Mouse (Mus musculus): ENCODE data around the gene Prg2. TPM values are rescaled to one million over a fixed set of nuclear protein-coding genes. Genes with fewer than 3 reads are reported as not detected.

Gene Prg2
- polyA plus RNA-seq, 1 experiment from 2014 or later = 0.19 TPM

GRCm38 (mm10) chr2:84964111-84964801 lies 16.0 kb upstream of the Prg2 start:
- Histone ChIP-seq H3K9ac (replicated peaks) (no peak overlapping the region), H3K27me3 (no peaks in the 10 kb centered on the region), H3K4me3 (replicated peaks) (no peak overlapping the region), H3K36me3 (no peaks in the 10 kb centered on the region), H3K4me1 (replicated peaks) (peaks cover 16% of the 10 kb centered on the region), H3K27ac (no peak overlapping the region), H3K4me2 (replicated peaks) (no peak overlapping the region), H3K9me3 (no peaks in the 10 kb centered on the region)
- WGBS = 94% methylated on average over 7 of the region's 7 CpGs
- ATAC-seq = no peak

GRCm38 (mm10) chr2:84967318-84967991 lies 12.8 kb upstream of the Prg2 start:
- Histone ChIP-seq H3K36me3 (no peaks in the 10 kb centered on the region), H3K4me3 (replicated peaks) (no peak overlapping the region), H3K4me2 (replicated peaks) (no peak overlapping the region), H3K27ac (no peak overlapping the region), H3K4me1 (replicated peaks) (peaks cover 13% of the 10 kb centered on the region), H3K27me3 (no peaks in the 10 kb centered on the region), H3K9ac (replicated peaks) (no peak overlapping the region), H3K9me3 (no peaks in the 10 kb centered on the region)
- ATAC-seq = no peak
- 91% methylated on average over 5 of the region's 5 CpGs for WGBS

- H3K4me1 ChIP-seq (replicated peaks) = no peaks in the 10 kb centered on the region
- ATAC-seq = no peak
- no peak overlapping the region for H3K4me3 ChIP-seq (replicated peaks)
- no peaks in the 10 kb centered on the region for H3K27me3 ChIP-seq
- H3K4me2 ChIP-seq (replicated peaks) = no peak overlapping the region
- H3K9ac ChIP-seq (replicated peaks) = no peak overlapping the region
- H3K9me3 ChIP-seq = no peaks in the 10 kb centered on the region
- 97% methylated on average over 2 of the region's 2 CpGs for WGBS
- no peak overlapping the region for H3K27ac ChIP-seq
- H3K36me3 ChIP-seq = no peaks in the 10 kb centered on the region
Measured at GRCm38 (mm10) chr2:84975580-84975979, 4.7 kb upstream of the Prg2 start.

- Histone ChIP-seq H3K4me3 (replicated peaks) (no peak within 1 kb of the TSS), H3K27ac (no peak within 1 kb of the TSS), H3K9ac (replicated peaks) (no peak within 1 kb of the TSS), H3K4me2 (replicated peaks) (no peak within 1 kb of the TSS), H3K27me3 (no peaks in the 10 kb centered on the region), H3K36me3 (no peaks in the 10 kb centered on the region), H3K4me1 (replicated peaks) (no peaks in the 10 kb centered on the region), H3K9me3 (no peaks in the 10 kb centered on the region)
- 77% methylated on average over 1 of the region's 1 CpGs for WGBS
- no peak for ATAC-seq
Measured at GRCm38 (mm10) chr2:84987930-84988329, 7.7 kb downstream of the Prg2 start, which contains the start of gene Prg3. Prg3 (plus strand) TSS chr2:84988215.

- H3K4me3 ChIP-seq (replicated peaks) = no peak overlapping the region
- H3K9me3 ChIP-seq = no peaks in the 10 kb centered on the region
- no peaks in the 10 kb centered on the region for H3K36me3 ChIP-seq
- no peaks in the 10 kb centered on the region for H3K4me1 ChIP-seq (replicated peaks)
- no peak overlapping the region for H3K9ac ChIP-seq (replicated peaks)
- no peak overlapping the region for H3K27ac ChIP-seq
- ATAC-seq = no peak
- WGBS = 94% methylated on average over 2 of the region's 2 CpGs
- no peaks in the 10 kb centered on the region for H3K27me3 ChIP-seq
- H3K4me2 ChIP-seq (replicated peaks) = no peak overlapping the region
Measured at GRCm38 (mm10) chr2:84996376-84996775, 16.1 kb downstream of the Prg2 start.

GRCm38 (mm10) chr2:84999486-85000181 lies 19.4 kb downstream of the Prg2 start:
- Histone ChIP-seq H3K36me3 (no peaks in the 10 kb centered on the region), H3K27ac (no peak overlapping the region), H3K4me3 (replicated peaks) (no peak overlapping the region), H3K27me3 (no peaks in the 10 kb centered on the region), H3K4me2 (replicated peaks) (no peak overlapping the region), H3K9me3 (no peaks in the 10 kb centered on the region), H3K4me1 (replicated peaks) (no peaks in the 10 kb centered on the region), H3K9ac (replicated peaks) (no peak overlapping the region)
- no peak for ATAC-seq
- 76% methylated on average over 3 of the region's 3 CpGs for WGBS

GRCm38 (mm10) chr2:85001497-85001896 lies 21.2 kb downstream of the Prg2 start:
- no peak overlapping the region for H3K27ac ChIP-seq
- H3K9me3 ChIP-seq = no peaks in the 10 kb centered on the region
- H3K27me3 ChIP-seq = no peaks in the 10 kb centered on the region
- no peaks in the 10 kb centered on the region for H3K36me3 ChIP-seq
- no peak overlapping the region for H3K4me3 ChIP-seq (replicated peaks)
- H3K9ac ChIP-seq (replicated peaks) = no peak overlapping the region
- no peaks in the 10 kb centered on the region for H3K4me1 ChIP-seq (replicated peaks)
- ATAC-seq = no peak
- WGBS = 74% methylated on average over 13 of the region's 13 CpGs
- no peak overlapping the region for H3K4me2 ChIP-seq (replicated peaks)

GRCm38 (mm10) chr2:85002575-85002974 lies 22.3 kb downstream of the Prg2 start:
- no peaks in the 10 kb centered on the region for H3K27me3 ChIP-seq
- no peaks in the 10 kb centered on the region for H3K9me3 ChIP-seq
- no peak overlapping the region for H3K4me2 ChIP-seq (replicated peaks)
- H3K4me3 ChIP-seq (replicated peaks) = no peak overlapping the region
- H3K9ac ChIP-seq (replicated peaks) = no peak overlapping the region
- ATAC-seq = no peak
- H3K36me3 ChIP-seq = no peaks in the 10 kb centered on the region
- no peak overlapping the region for H3K27ac ChIP-seq
- WGBS = 88% methylated on average over 7 of the region's 8 CpGs
- H3K4me1 ChIP-seq (replicated peaks) = no peaks in the 10 kb centered on the region

GRCm38 (mm10) chr2:85004341-85004740 lies 24.1 kb downstream of the Prg2 start:
- no peaks in the 10 kb centered on the region for H3K36me3 ChIP-seq
- no peak overlapping the region for H3K27ac ChIP-seq
- no peak for ATAC-seq
- no peaks in the 10 kb centered on the region for H3K27me3 ChIP-seq
- no peaks in the 10 kb centered on the region for H3K4me1 ChIP-seq (replicated peaks)
- H3K4me2 ChIP-seq (replicated peaks) = no peak overlapping the region
- no peak overlapping the region for H3K9ac ChIP-seq (replicated peaks)
- H3K9me3 ChIP-seq = no peaks in the 10 kb centered on the region
- H3K4me3 ChIP-seq (replicated peaks) = no peak overlapping the region
- 90% methylated on average over 4 of the region's 4 CpGs for WGBS

- no peak overlapping the region for H3K27ac ChIP-seq
- H3K4me3 ChIP-seq (replicated peaks) = no peak overlapping the region
- no peaks in the 10 kb centered on the region for H3K27me3 ChIP-seq
- no peak overlapping the region for H3K9ac ChIP-seq (replicated peaks)
- WGBS = 84% methylated on average over 7 of the region's 7 CpGs
- no peak for ATAC-seq
- no peak overlapping the region for H3K4me2 ChIP-seq (replicated peaks)
- H3K9me3 ChIP-seq = no peaks in the 10 kb centered on the region
- no peaks in the 10 kb centered on the region for H3K36me3 ChIP-seq
- H3K4me1 ChIP-seq (replicated peaks) = no peaks in the 10 kb centered on the region
Measured at GRCm38 (mm10) chr2:85006600-85006999, 26.3 kb downstream of the Prg2 start.

GRCm38 (mm10) chr2:85007729-85008128 lies 27.5 kb downstream of the Prg2 start:
- Histone ChIP-seq H3K36me3 (no peaks in the 10 kb centered on the region), H3K27ac (no peak overlapping the region), H3K27me3 (no peaks in the 10 kb centered on the region), H3K9me3 (no peaks in the 10 kb centered on the region), H3K9ac (replicated peaks) (no peak overlapping the region), H3K4me3 (replicated peaks) (no peak overlapping the region), H3K4me1 (replicated peaks) (no peaks in the 10 kb centered on the region), H3K4me2 (replicated peaks) (no peak overlapping the region)
- ATAC-seq = peak; percentile 34; the same call in 1 of the 2 replicates
- WGBS = 21% methylated on average over 4 of the region's 4 CpGs

- WGBS = 82% methylated on average over 2 of the region's 2 CpGs
- Histone ChIP-seq H3K4me3 (replicated peaks) (no peak overlapping the region), H3K27ac (no peak overlapping the region), H3K9me3 (no peaks in the 10 kb centered on the region), H3K36me3 (no peaks in the 10 kb centered on the region), H3K27me3 (no peaks in the 10 kb centered on the region), H3K4me2 (replicated peaks) (no peak overlapping the region), H3K9ac (replicated peaks) (no peak overlapping the region), H3K4me1 (replicated peaks) (no peaks in the 10 kb centered on the region)
- ATAC-seq = no peak
Measured at GRCm38 (mm10) chr2:85009212-85009611, 29.0 kb downstream of the Prg2 start.

Measured in midbrain, embryonic 13.5 days (tissue).